24 mouse cellular contexts compared by ENCODE assay signal in genomic region chr6:144598324-144598973, GRCm38 (mm10).
DNase-seq lines count a peak whose midpoint lies in the region; ATAC-seq and TF ChIP-seq lines count a peak whose summit lies in the region.
"Had no signal": no experiment of that assay in that cellular context is flagged by ENCODE, and none has a peak within 500 bp of the region (broad histone marks: within the 10 kb centered on the region; RNA-seq: fewer than 3 reads in every experiment).

No protein-coding gene starts in this region.

- no peaks in the 10 kb centered on the region for H3K36me3 ChIP-seq in midbrain, embryonic 11.5 days (ENCODE audit: control insufficient read depth, insufficient read depth, low read length)
- no peaks in the 10 kb centered on the region for H3K36me3 ChIP-seq in midbrain, embryonic 15.5 days (replicated peaks)
- no peaks in the 10 kb centered on the region for H3K36me3 ChIP-seq in forebrain, embryonic 13.5 days (ENCODE audit: poor library complexity, severe bottlenecking)
- H3K36me3 ChIP-seq in midbrain, postnatal 0 days (ENCODE audit: insufficient read depth, low read length): no peaks in the 10 kb centered on the region
- H3K36me3 ChIP-seq: embryonic facial prominence, embryonic 13.5 days; liver, embryonic 12.5 days had no signal

- no peak overlapping the region for H3K27ac ChIP-seq in cerebellum, adult 2 months (ENCODE audit: insufficient read depth, low read length)
- H3K27ac ChIP-seq in midbrain, embryonic 11.5 days (ENCODE audit: low read depth, low read length): no peak overlapping the region
- no peak overlapping the region for H3K27ac ChIP-seq in midbrain, embryonic 15.5 days
- peak overlapping the region; percentile 54 for H3K27ac ChIP-seq in forebrain, embryonic 13.5 days
- no peak overlapping the region for H3K27ac ChIP-seq in midbrain, postnatal 0 days (ENCODE audit: low read depth, low read length)
- H3K27ac ChIP-seq: embryonic facial prominence, embryonic 13.5 days; liver, embryonic 12.5 days; macrophage; stomach, postnatal 0 days had no signal

- peak overlapping the region; percentile 9; the same call in 1 of the 2 replicates for H3K9ac ChIP-seq in midbrain, embryonic 11.5 days (ENCODE audit: low read length)
- no peak overlapping the region for H3K9ac ChIP-seq in midbrain, embryonic 15.5 days
- no peak overlapping the region for H3K9ac ChIP-seq in forebrain, embryonic 13.5 days
- H3K9ac ChIP-seq in midbrain, postnatal 0 days (replicated peaks; ENCODE audit: low read length, poor library complexity, severe bottlenecking): no peak overlapping the region
- H3K9ac ChIP-seq: embryonic facial prominence, embryonic 13.5 days; liver, embryonic 12.5 days; liver, postnatal 0 days had no signal

- no peak for TF ChIP-seq POLR2A in cerebellum, adult 2 months (IDR thresholded peaks at IDR 0.05; ENCODE audit: borderline replicate concordance, insufficient read depth, low read length)

- H3K4me1 ChIP-seq in cerebellum, adult 2 months (ENCODE audit: control insufficient read depth, insufficient read depth, low read length): no peaks in the 10 kb centered on the region
- peaks cover 7% of the 10 kb centered on the region for H3K4me1 ChIP-seq in midbrain, embryonic 11.5 days (ENCODE audit: control insufficient read depth, insufficient read depth, low read length)
- H3K4me1 ChIP-seq in midbrain, embryonic 15.5 days: peaks cover 5% of the 10 kb centered on the region
- H3K4me1 ChIP-seq in forebrain, embryonic 13.5 days: peaks cover 29% of the 10 kb centered on the region
- H3K4me1 ChIP-seq in midbrain, postnatal 0 days (ENCODE audit: insufficient read depth, low read length): peaks cover 4% of the 10 kb centered on the region; the same call in 1 of the 2 replicates
- H3K4me1 ChIP-seq: embryonic facial prominence, embryonic 13.5 days; liver, embryonic 12.5 days had no signal

- DNase-seq in cerebellum, postnatal 10 days: peak; percentile 18 to 20
- no peak for DNase-seq in cerebellum, adult 2 months
- peak; percentile 64 for DNase-seq in midbrain, embryonic 11.5 days (ENCODE audit: low spot score, missing footprints)
- DNase-seq in midbrain, postnatal 0 days (ENCODE audit: low spot score): peak; percentile 15
- no peak for DNase-seq in gastrocnemius, adult 18-20 months (ENCODE audit: low spot score)
- no peak for DNase-seq in gastrocnemius, postnatal 10 days
- DNase-seq: adrenal gland, adult 8-10 months; cerebellum, adult 11 months; cerebellum, adult 9-11 months; layer of hippocampus, postnatal 36 days; left cerebral cortex, postnatal 4 days; liver, postnatal 0 days; right cerebral cortex, postnatal 4 days; thymus, adult 18-20 months; thymus, postnatal 25 days had no signal

- no peak; the same call in 1 of the 2 replicates for ATAC-seq in midbrain, embryonic 11.5 days (ENCODE audit: low FRiP score)
- ATAC-seq in midbrain, embryonic 15.5 days (replicated peaks): no peak
- ATAC-seq in forebrain, embryonic 13.5 days: peak; percentile 63
- ATAC-seq in midbrain, postnatal 0 days (ENCODE audit: low FRiP score): no peak
- ATAC-seq: activated CD4-positive, CD25-positive, alpha-beta regulatory T cell, adult 4 months; inflammation-experienced regulatory T-cells, adult 6 months; liver, embryonic 12.5 days; liver, postnatal 0 days had no signal

- WGBS in cerebellum, adult 2 months: 17% methylated on average over 6 of the region's 6 CpGs
- WGBS in midbrain, embryonic 11.5 days: 18% methylated on average over 6 of the region's 6 CpGs
- WGBS in midbrain, embryonic 15.5 days: 22% methylated on average over 6 of the region's 6 CpGs
- 10% methylated on average over 6 of the region's 6 CpGs for WGBS in forebrain, embryonic 13.5 days
- WGBS in midbrain, postnatal 0 days: 24% methylated on average over 6 of the region's 6 CpGs

- H3K9me3 ChIP-seq in midbrain, embryonic 11.5 days (ENCODE audit: control insufficient read depth, low read length): no peaks in the 10 kb centered on the region
- no peaks in the 10 kb centered on the region for H3K9me3 ChIP-seq in midbrain, embryonic 15.5 days
- H3K9me3 ChIP-seq in forebrain, embryonic 13.5 days (replicated peaks): no peaks in the 10 kb centered on the region
- no peaks in the 10 kb centered on the region for H3K9me3 ChIP-seq in midbrain, postnatal 0 days (ENCODE audit: low read length)
- H3K9me3 ChIP-seq: embryonic facial prominence, embryonic 13.5 days; liver, embryonic 12.5 days had no signal

- H3K4me3 ChIP-seq in cerebellum, adult 2 months (replicated peaks; ENCODE audit: insufficient read depth, low read depth, low read length): no peak overlapping the region
- no peak overlapping the region for H3K4me3 ChIP-seq in midbrain, embryonic 11.5 days (ENCODE audit: low read depth, low read length)
- no peak overlapping the region for H3K4me3 ChIP-seq in midbrain, embryonic 15.5 days
- H3K4me3 ChIP-seq in forebrain, embryonic 13.5 days: no peak overlapping the region
- H3K4me3 ChIP-seq in midbrain, postnatal 0 days (ENCODE audit: low read depth, low read length): no peak overlapping the region
- H3K4me3 ChIP-seq: embryonic facial prominence, embryonic 13.5 days; liver, embryonic 12.5 days had no signal

- TF ChIP-seq CTCF in cerebellum, adult 2 months (IDR thresholded peaks at IDR 0.05; ENCODE audit: borderline replicate concordance, insufficient read depth, low read depth, low read length): no peak
- TF ChIP-seq CTCF in midbrain, postnatal 0 days (IDR thresholded peaks at IDR 0.05): no peak

- H3K4me2 ChIP-seq in midbrain, embryonic 11.5 days: no peak overlapping the region
- no peak overlapping the region for H3K4me2 ChIP-seq in midbrain, embryonic 15.5 days
- no peak overlapping the region for H3K4me2 ChIP-seq in forebrain, embryonic 13.5 days
- H3K4me2 ChIP-seq in midbrain, postnatal 0 days (ENCODE audit: low read depth, low read length, poor library complexity, severe bottlenecking): no peak overlapping the region
- H3K4me2 ChIP-seq: embryonic facial prominence, embryonic 13.5 days; liver, embryonic 12.5 days had no signal

- no peaks in the 10 kb centered on the region for H3K27me3 ChIP-seq in cerebellum, adult 2 months (ENCODE audit: control insufficient read depth, insufficient read depth, low read length)
- no peaks in the 10 kb centered on the region for H3K27me3 ChIP-seq in midbrain, embryonic 11.5 days (ENCODE audit: control insufficient read depth, insufficient read depth, low read length)
- no peaks in the 10 kb centered on the region for H3K27me3 ChIP-seq in midbrain, embryonic 15.5 days (replicated peaks)
- no peaks in the 10 kb centered on the region for H3K27me3 ChIP-seq in forebrain, embryonic 13.5 days
- H3K27me3 ChIP-seq in midbrain, postnatal 0 days (ENCODE audit: insufficient read depth, low read length): no peaks in the 10 kb centered on the region
- H3K27me3 ChIP-seq: CH12.LX; embryonic facial prominence, embryonic 13.5 days; liver, embryonic 12.5 days had no signal

Comparison
In these comparisons a context has a peak if more than half of its experiments do, and no peak if none do; other contexts are left out.
1. DNase-seq: peak in cerebellum, postnatal 10 days (2 of 2), midbrain, embryonic 11.5 days (single experiment) and midbrain, postnatal 0 days (single experiment); none in cerebellum, adult 2 months (0 of 2), gastrocnemius, adult 18-20 months (single experiment) and gastrocnemius, postnatal 10 days (single experiment).